Mouse (Mus musculus): Measurements from ENCODE around the gene Sbk1. TPM values are rescaled to one million over a fixed set of nuclear protein-coding genes. Genes with fewer than 3 reads are reported as not detected.

Gene Sbk1
- total and polyA plus RNA-seq, 3 experiments, result 1.6 to 4.5 (median 4.2) TPM

DNA sequence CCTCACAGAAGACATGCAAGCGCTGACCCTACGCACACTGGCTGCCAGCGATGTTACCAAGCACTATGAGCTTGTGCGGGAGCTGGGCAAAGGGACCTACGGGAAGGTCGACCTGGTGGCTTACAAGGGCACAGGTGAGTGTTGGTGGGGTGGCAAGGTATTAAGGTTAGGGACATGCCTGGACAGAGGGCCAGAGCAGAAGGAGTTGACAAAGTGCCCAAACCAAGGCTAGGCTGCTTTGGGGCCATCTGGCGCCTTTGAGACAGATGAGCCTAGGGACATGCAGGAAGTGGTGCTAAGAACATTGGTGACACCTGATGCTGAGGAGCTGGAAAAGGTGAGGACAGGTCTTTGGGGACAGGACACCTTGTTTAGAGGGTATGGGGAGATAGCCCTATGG is 17.5 kb downstream of the Sbk1 start:
- Histone ChIP-seq H3K27me3 (replicated peaks) (no peaks in the 10 kb centered on the region), H3K4me1 (ENCODE audit: control insufficient read depth in 1 of 2, insufficient read depth in 2 of 2) (peaks cover 27 to 42% of the 10 kb centered on the region in 2 experiments), H3K4me3 (replicated peaks in 1 of 3; ENCODE audit: low read depth in 2 of 3, low read length in 2 of 3, poor library complexity in 1 of 3) (no peak overlapping the region), H3K36me3 (replicated peaks in 1 of 2; ENCODE audit: control insufficient read depth in 1 of 2, insufficient read depth in 1 of 2, low read length in 1 of 2) (peaks cover 5 to 17% of the 10 kb centered on the region in 2 experiments), H3K9me3 (replicated peaks; ENCODE audit: low read length) (no peaks in the 10 kb centered on the region), H3K4me2 (ENCODE audit: insufficient read depth, low read depth, poor library complexity, severe bottlenecking) (no peak overlapping the region), H3K79me2 (replicated peaks; ENCODE audit: control insufficient read depth, extremely low read depth, insufficient read depth, poor library complexity, severe bottlenecking) (no peaks in the 10 kb centered on the region), H3K27ac (ENCODE audit: insufficient read depth, low read depth) (no peak overlapping the region), H3K9ac (ENCODE audit: insufficient read depth, low read depth) (no peak overlapping the region)
- no peak for DNase-seq (ENCODE audit: extremely low read depth)
- in situ Hi-C loops (cut with MboI; ENCODE audit: low pct_ligation_motif_present, low pct_unique_long_range_greater_than_20kb, low sequenced_read_pairs) (no loop called here), dilution Hi-C loops (cut with MboI; ENCODE audit: extremely low pct_ligation_motif_present, extremely low pct_unique_long_range_greater_than_20kb, low sequenced_read_pairs) (no loop called here)
- TF ChIP-seq POLR2A (IDR thresholded peaks at IDR 0.05; ENCODE audit: low read depth, low read length) (no peak), CHD1 (IDR thresholded peaks at IDR 0.05; ENCODE audit: low read depth, low read length) (no peak), MAX (IDR thresholded peaks at IDR 0.05; ENCODE audit: low read length) (no peak), CTCF (conservative IDR thresholded peaks at IDR 0.05 in 1 of 2, IDR thresholded peaks at IDR 0.05 in 1 of 2; ENCODE audit: low read depth in 2 of 2, low read length in 2 of 2) (no peak), IRF4 (IDR thresholded peaks at IDR 0.05; ENCODE audit: low read depth, low read length) (no peak), TBP (conservative IDR thresholded peaks at IDR 0.05; ENCODE audit: low read depth, low read length) (no peak), ETS1 (conservative IDR thresholded peaks at IDR 0.05; ENCODE audit: low read depth, low read length) (no peak), JUN (IDR thresholded peaks at IDR 0.05; ENCODE audit: insufficient read depth, low read depth, low read length) (no peak), ZNF384 (IDR thresholded peaks at IDR 0.05; ENCODE audit: low read depth, low read length) (no peak), POLR2AphosphoS2 (IDR thresholded peaks at IDR 0.05; ENCODE audit: low read depth, low read length) (no peak), JUND (conservative IDR thresholded peaks at IDR 0.05; ENCODE audit: low read depth, low read length) (no peak), MAFK (IDR thresholded peaks at IDR 0.05; ENCODE audit: insufficient replicate concordance, low read length) (no peak), SIN3A (IDR thresholded peaks at IDR 0.05; ENCODE audit: low read length) (no peak)

DNA sequence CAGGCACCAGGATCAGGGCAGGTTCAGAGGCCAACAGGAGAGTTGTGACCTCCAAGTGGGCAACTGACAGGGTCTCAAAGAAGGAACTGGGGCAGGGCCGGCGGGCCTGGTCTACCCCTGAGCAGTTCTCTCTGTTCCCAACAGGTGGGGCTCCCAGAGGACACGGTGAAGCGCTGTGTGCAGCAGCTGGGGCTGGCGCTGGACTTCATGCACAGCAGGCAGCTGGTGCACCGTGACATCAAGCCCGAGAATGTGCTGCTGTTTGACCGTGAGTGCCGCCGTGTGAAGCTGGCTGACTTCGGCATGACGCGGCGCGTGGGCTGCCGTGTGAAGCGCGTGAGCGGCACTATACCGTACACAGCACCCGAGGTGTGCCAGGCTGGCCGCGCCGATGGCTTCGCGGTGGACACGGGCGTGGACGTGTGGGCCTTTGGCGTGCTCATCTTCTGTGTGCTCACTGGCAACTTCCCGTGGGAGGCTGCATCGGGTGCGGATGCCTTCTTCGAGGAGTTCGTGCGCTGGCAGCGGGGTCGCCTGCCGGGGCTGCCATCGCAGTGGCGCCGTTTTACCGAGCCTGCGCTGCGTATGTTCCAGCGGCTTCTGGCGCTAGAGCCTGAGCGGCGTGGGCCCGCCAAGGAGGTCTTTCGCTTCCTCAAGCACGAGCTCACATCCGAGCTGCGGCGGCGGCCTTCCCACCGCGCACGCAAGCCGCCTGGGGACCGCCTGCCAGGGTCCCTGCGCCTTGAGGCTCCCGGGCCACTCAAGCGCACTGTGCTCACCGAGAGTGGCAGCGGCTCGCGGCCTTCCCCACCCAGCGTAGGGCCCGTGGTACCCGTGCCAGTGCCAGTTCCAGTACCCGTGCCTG is 19.5 kb downstream of the Sbk1 start:
- in situ Hi-C loops (cut with MboI; ENCODE audit: low pct_ligation_motif_present, low pct_unique_long_range_greater_than_20kb, low sequenced_read_pairs) (no loop called here), dilution Hi-C loops (cut with MboI; ENCODE audit: extremely low pct_ligation_motif_present, extremely low pct_unique_long_range_greater_than_20kb, low sequenced_read_pairs) (no loop called here)
- peaks cover 17 to 22% of the 10 kb centered on the region in 2 experiments for H3K4me1 ChIP-seq (ENCODE audit: control insufficient read depth in 1 of 2, insufficient read depth in 2 of 2)
- no peak for TF ChIP-seq EP300 (IDR thresholded peaks at IDR 0.05; ENCODE audit: low read length)
- TF ChIP-seq MAZ (IDR thresholded peaks at IDR 0.05; ENCODE audit: low read depth, low read length), result no peak
- TF ChIP-seq TBP (conservative IDR thresholded peaks at IDR 0.05; ENCODE audit: low read depth, low read length), result no peak
- no peak for TF ChIP-seq NELFE (IDR thresholded peaks at IDR 0.05; ENCODE audit: low read depth, low read length)
- TF ChIP-seq MYC (IDR thresholded peaks at IDR 0.05; ENCODE audit: low read depth, low read length), result no peak
- TF ChIP-seq ZNF384 (IDR thresholded peaks at IDR 0.05; ENCODE audit: low read depth, low read length), result no peak
- no peak for TF ChIP-seq MEF2A (IDR thresholded peaks at IDR 0.05; ENCODE audit: borderline replicate concordance, low read depth, low read length)
- TF ChIP-seq KAT2A (IDR thresholded peaks at IDR 0.05; ENCODE audit: insufficient replicate concordance, low read length), result no peak
- TF ChIP-seq IRF4 (IDR thresholded peaks at IDR 0.05; ENCODE audit: low read depth, low read length), result no peak
- TF ChIP-seq SIN3A (IDR thresholded peaks at IDR 0.05; ENCODE audit: low read length), result no peak
- no peak for TF ChIP-seq E2F4 (IDR thresholded peaks at IDR 0.05; ENCODE audit: insufficient replicate concordance, low read depth, low read length)
- H3K4me3 ChIP-seq (replicated peaks in 1 of 3; ENCODE audit: low read depth in 2 of 3, low read length in 2 of 3, poor library complexity in 1 of 3), result no peak overlapping the region
- no peaks in the 10 kb centered on the region for H3K9me3 ChIP-seq (replicated peaks; ENCODE audit: low read length)
- H3K9ac ChIP-seq (ENCODE audit: insufficient read depth, low read depth), result no peak overlapping the region
- no peaks in the 10 kb centered on the region for H3K79me2 ChIP-seq (replicated peaks; ENCODE audit: control insufficient read depth, extremely low read depth, insufficient read depth, poor library complexity, severe bottlenecking)
- H3K4me2 ChIP-seq (ENCODE audit: insufficient read depth, low read depth, poor library complexity, severe bottlenecking), result no peak overlapping the region
- no peak overlapping the region for H3K27ac ChIP-seq (ENCODE audit: insufficient read depth, low read depth)
- no peaks in the 10 kb centered on the region for H3K27me3 ChIP-seq (replicated peaks)
- H3K36me3 ChIP-seq (replicated peaks in 1 of 2; ENCODE audit: control insufficient read depth in 1 of 2, insufficient read depth in 1 of 2, low read length in 1 of 2), result peaks cover 5 to 17% of the 10 kb centered on the region in 2 experiments
- no peak for DNase-seq (ENCODE audit: extremely low read depth)

Measured in CH12.LX (cell line).